Mouse (Mus musculus) midbrain, embryonic 14.5 days (tissue): ENCODE results near the gene Olfr806. TPM values are rescaled to one million over a fixed set of nuclear protein-coding genes. Genes with fewer than 3 reads are reported as not detected.

Source experiments
- microRNA-seq: library from miRNA; unstranded; fragments of <30 nt; microRNA quantifications from one replicate; pipeline ENCODE4, GENCODE M21; 2016
- polyA plus RNA-seq: library from polyadenylated mRNA; unstranded; fragments of >200 nt; fragmentation: Nextera tagmentation; extraction: Ambion mirVana; gene quantifications from 2 replicates; pipeline ENCODE4 v1.2.1, GENCODE M21; 2014

The Olfr806 gene
- polyA plus RNA-seq, 1 experiment from 2014 or later: not detected

Small RNAs within 50 kb of the gene (microRNA-seq; reads per million reads assigned to microRNA genes)
- gene Gm24485: not detected

Other genes starting within 250 kb of the Olfr806 start
- not detected in 2 replicates for gene Olfr790, start 243.4 kb downstream of the Olfr806 start, polyA plus RNA-seq
- gene Olfr791, start 220.1 kb downstream of the Olfr806 start, polyA plus RNA-seq: not detected in 2 replicates
- gene Olfr792, start 202.8 kb downstream of the Olfr806 start, polyA plus RNA-seq: not detected in 2 replicates
- gene Olfr794, start 174.3 kb downstream of the Olfr806 start, polyA plus RNA-seq: not detected in 2 replicates
- not detected in 2 replicates for gene Olfr796, start 129.4 kb downstream of the Olfr806 start, polyA plus RNA-seq
- not detected in 2 replicates for gene Olfr798, start 114.0 kb downstream of the Olfr806 start, polyA plus RNA-seq
- gene Olfr799, start 104.4 kb downstream of the Olfr806 start, polyA plus RNA-seq: not detected in 2 replicates
- gene Olfr800, start 84.2 kb downstream of the Olfr806 start, polyA plus RNA-seq: not detected in 2 replicates
- gene Olfr801, start 68.1 kb downstream of the Olfr806 start, polyA plus RNA-seq: not detected in 2 replicates
- 0.04 TPM in 1 of 2 replicates, not detected in the other for gene Olfr802, start 53.8 kb downstream of the Olfr806 start, polyA plus RNA-seq
- gene Olfr803, start 47.6 kb downstream of the Olfr806 start, polyA plus RNA-seq: not detected in 2 replicates
- not detected in 2 replicates for gene Olfr804, start 38.7 kb downstream of the Olfr806 start, polyA plus RNA-seq
- not detected in 2 replicates for gene Olfr805, start 12.5 kb downstream of the Olfr806 start, polyA plus RNA-seq
- gene Olfr807, start 15.9 kb upstream of the Olfr806 start, polyA plus RNA-seq: not detected in 2 replicates
- not detected in 2 replicates for gene Olfr808, start 23.6 kb upstream of the Olfr806 start, polyA plus RNA-seq
- not detected in 2 replicates for gene Olfr809, start 32.7 kb upstream of the Olfr806 start, polyA plus RNA-seq
- not detected in 2 replicates for gene Olfr810, start 53.0 kb upstream of the Olfr806 start, polyA plus RNA-seq
- not detected in 2 replicates for gene Olfr811, start 62.5 kb upstream of the Olfr806 start, polyA plus RNA-seq
- not detected in 2 replicates for gene Olfr812, start 104.2 kb upstream of the Olfr806 start, polyA plus RNA-seq
- not detected in 2 replicates for gene Olfr813, start 113.4 kb upstream of the Olfr806 start, polyA plus RNA-seq
- gene Olfr814, start 137.9 kb upstream of the Olfr806 start, polyA plus RNA-seq: not detected in 2 replicates
- not detected in 2 replicates for gene Olfr815, start 163.9 kb upstream of the Olfr806 start, polyA plus RNA-seq
- gene Olfr816, start 173.7 kb upstream of the Olfr806 start, polyA plus RNA-seq: not detected in 2 replicates
- gene Olfr818, start 207.2 kb upstream of the Olfr806 start, polyA plus RNA-seq: not detected in 2 replicates
- not detected in 2 replicates for gene Olfr819, start 225.3 kb upstream of the Olfr806 start, polyA plus RNA-seq
- gene Olfr247, start 234.2 kb upstream of the Olfr806 start, polyA plus RNA-seq: not detected in 2 replicates
- not detected in 2 replicates for gene Gm10310, start 243.1 kb upstream of the Olfr806 start, polyA plus RNA-seq